ENCODE assay signal across 26 mouse cellular contexts in the genomic region with DNA sequence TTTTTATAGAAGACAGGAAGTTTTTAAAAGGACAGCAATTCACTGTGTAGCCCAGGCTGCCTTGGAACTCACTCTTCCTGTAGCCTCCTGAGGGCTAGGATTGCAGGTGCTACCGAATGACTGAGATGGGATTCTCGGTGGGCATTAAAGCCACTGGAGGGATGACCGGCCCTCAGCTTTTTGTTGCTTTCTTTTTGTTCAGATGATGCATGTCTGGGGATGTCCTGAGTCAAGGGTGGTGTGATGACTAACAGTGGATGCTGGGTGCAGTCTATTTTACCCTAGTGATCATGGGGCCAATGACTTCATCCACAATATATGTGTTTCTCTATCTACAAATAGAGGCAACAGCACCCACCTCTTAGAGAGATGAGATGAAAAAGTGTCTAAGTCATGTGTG. TPM values are rescaled to one million over a fixed set of nuclear protein-coding genes. Genes with fewer than 3 reads are reported as not detected.
DNase-seq lines count a peak whose midpoint lies in the region; ATAC-seq and TF ChIP-seq lines count a peak whose summit lies in the region.
"Had no signal": no experiment of that assay in that cellular context is flagged by ENCODE, and none has a peak within 500 bp of the region (broad histone marks: within the 10 kb centered on the region; RNA-seq: fewer than 3 reads in every experiment).

No protein-coding gene starts in this region.

- POLR2A ChIA-PET in Patski (lab: Charles Lee): no interaction called here

- TF ChIP-seq CTCF in Patski (IDR thresholded peaks at IDR 0.05): no peak

- ATAC-seq in Patski: peak; percentile 62
- ATAC-seq: CD4-positive, CD25-positive, alpha-beta regulatory T cell, adult 4 months; forebrain, embryonic 15.5 days; intestine, embryonic 16.5 days had no signal

- peak; percentile 46 for DNase-seq in adrenal gland, adult 2 months
- DNase-seq in adrenal gland, adult 8-10 months: no peak
- DNase-seq in 3T3-L1 (ENCODE audit: low read depth, low spot score): peak; percentile 60
- DNase-seq in Patski (ENCODE audit: low read depth, low spot score): no peak
- no peak for DNase-seq in left cerebral cortex, adult 11 months (ENCODE audit: low spot score)
- no peak for DNase-seq in retina, embryonic 14.5 days (ENCODE audit: low spot score)
- no peak for DNase-seq in cerebellum, postnatal 4 days (ENCODE audit: low spot score in 2 of 2)
- DNase-seq: adrenal gland, postnatal 25 days; B cell, adult 2 months; cerebellum, adult 2 months; cerebellum, postnatal 14 days; gastrocnemius, postnatal 36 days; heart, adult 11 months; heart, postnatal 36 days had no signal

- in situ Hi-C loops in Patski (cut with MboI; ENCODE audit: low pct_unique_long_range_greater_than_20kb): no loop called here

- no peaks in the 10 kb centered on the region for H3K27me3 ChIP-seq in Patski
- H3K27me3 ChIP-seq: embryonic facial prominence, embryonic 12.5 days; forebrain, embryonic 15.5 days; heart, embryonic 13.5 days; hindbrain, embryonic 15.5 days had no signal

- CTCF ChIA-PET in Patski (lab: Charles Lee): no interaction called here

RNA-seq across cellular contexts. Expression of a gene that starts 2.7 kb away (rescaled TPM):
- not detected for total RNA-seq in adrenal gland, adult 2 months (2021)
- not detected in 2 replicates for polyA plus RNA-seq in adrenal gland, adult 2 months (2012; rRNA removed)
- not detected for total RNA-seq in adrenal gland, adult 8-10 months (2022)
- not detected for polyA plus RNA-seq in Patski (2021)
- total RNA-seq: adrenal gland, postnatal 25 days; gastrocnemius, adult 8-10 months; gastrocnemius, postnatal 36 days; heart, postnatal 36 days had no signal
- polyA plus RNA-seq: cerebellum, adult 2 months; cortical plate, adult 2 months; embryonic facial prominence, embryonic 12.5 days; forebrain, embryonic 11.5 days; forebrain, embryonic 15.5 days; G1E; heart, embryonic 13.5 days; heart, postnatal 0 days; hindbrain, embryonic 11.5 days; hindbrain, embryonic 15.5 days; intestine, embryonic 16.5 days had no signal

RNA-seq across cellular contexts. Expression of a gene that starts 20.8 kb away (rescaled TPM):
- total RNA-seq in adrenal gland, adult 2 months (2021): 10 to 100 TPM; 25.7 to 35.6 TPM
- 22.7 and 23.3 TPM in 2 replicates for polyA plus RNA-seq in adrenal gland, adult 2 months (2012; rRNA removed)
- 10 to 100 TPM; 29.8 to 36.7 (median 34.2) TPM for total RNA-seq in adrenal gland, adult 8-10 months (2022)
- 19.9 TPM for polyA plus RNA-seq in Patski (2021)
- polyA plus RNA-seq: G1E had no signal

Comparison
In these comparisons a context has a peak if more than half of its experiments do, and no peak if none do; other contexts are left out.
1. DNase-seq: peak in adrenal gland, adult 2 months (single experiment) and 3T3-L1 (single experiment); none in adrenal gland, adult 8-10 months (single experiment), Patski (single experiment), left cerebral cortex, adult 11 months (single experiment), retina, embryonic 14.5 days (single experiment) and cerebellum, postnatal 4 days (0 of 2).